Mouse (Mus musculus) G1E (cell line): Measurements from ENCODE around the gene Btg1. TPM values are rescaled to one million over a fixed set of nuclear protein-coding genes. Genes with fewer than 3 reads are reported as not detected.
A peak's percentile ranks its signal among the peaks of the same experiment; 100 is the strongest.

Source experiments
- ATAC-seq: 2 replicates; pipeline ENCODE4 v1.8.0; 2016; ENCODE audit warnings: mild to moderate bottlenecking; ENCODE audit not compliant: insufficient number of reproducible peaks, poor library complexity, low FRiP score, severe bottlenecking; ENCODE audit errors: extremely low read depth
- DNase-seq: peaks from one replicate; pipeline ENCODE4 v3.0.0; 2012; ENCODE audit warnings: low spot score
- H3K27me3 ChIP-seq: 2 replicates; pipeline ENCODE4 v1.6.1; 2012; ENCODE audit warnings: mild to moderate bottlenecking, low read length, inconsistent platforms; ENCODE audit not compliant: insufficient read depth
- H3K36me3 ChIP-seq: replicated peaks from 2 replicates; pipeline ENCODE3; 2012; ENCODE audit warnings: mild to moderate bottlenecking, inconsistent platforms
- H3K4me1 ChIP-seq: 2 replicates; pipeline ENCODE4 v1.6.1; 2012; ENCODE audit warnings: low read depth, low read length, inconsistent platforms, mixed read lengths; ENCODE audit not compliant: insufficient read depth
- H3K4me3 ChIP-seq: 2 replicates; pipeline ENCODE4 v1.5.1; 2012; ENCODE audit warnings: low read depth, mild to moderate bottlenecking, inconsistent platforms, low read length, moderate library complexity, mixed read lengths
- H3K9me3 ChIP-seq: replicated peaks from 2 replicates; pipeline ENCODE4 v1.6.1; 2012; ENCODE audit warnings: inconsistent platforms
- CTCF ChIP-seq: IDR thresholded peaks from 2 replicates; pipeline ENCODE4 v1.5.1; 2012; ENCODE audit warnings: low read depth, low read length, inconsistent platforms, mixed read lengths
- GATA1 ChIP-seq: IDR thresholded peaks from 2 replicates; pipeline ENCODE4 v1.6.1; 2012; ENCODE audit warnings: borderline replicate concordance, low read length, inconsistent platforms, mixed read lengths
- GATA2 ChIP-seq: IDR thresholded peaks from 2 replicates; pipeline ENCODE4 v1.6.1; 2012; ENCODE audit warnings: low read depth, low read length, inconsistent platforms, borderline replicate concordance
- POLR2AphosphoS5 ChIP-seq: IDR thresholded peaks from 2 replicates; pipeline ENCODE4 v1.6.1; 2012; ENCODE audit warnings: low read depth, low read length, inconsistent platforms; ENCODE audit not compliant: insufficient replicate concordance
- TAL1 ChIP-seq: conservative IDR thresholded peaks from 2 replicates; pipeline ENCODE4 v1.6.1; 2012; ENCODE audit warnings: low read depth, low read length, inconsistent platforms, mixed read lengths
- polyA plus RNA-seq: library from polyadenylated mRNA; stranded (reverse); fragments of >175 nt; gene quantifications from 2 replicates; pipeline ENCODE4 v1.2.3, GENCODE M21; 2012
- total RNA-seq, 2 experiments: library from RNA; stranded (forward) in 1 of 2; stranded (reverse) in 1 of 2; fragments of 200-1000 nt in 1 of 2; fragments of >200 nt in 1 of 2; fragmentation: Nextera tagmentation in 1 of 2; gene quantifications; 2 replicates each; pipeline ENCODE4 v1.2.3; 2014 to 2017

Gene Btg1
- total RNA-seq (2014; fragmentation: Nextera tagmentation) (19.4 and 21.1 TPM in 2 replicates), total RNA-seq (2017) (7.4 and 11.0 TPM in 2 replicates), polyA plus RNA-seq (8.0 and 9.9 TPM in 2 replicates)

GRCm38 (mm10) chr10:96616709-96617116 is at the start of gene Btg1:
Btg1 (plus strand) TSS chr10:96617006.
- peak within 1 kb of the TSS; percentile 80 for H3K4me3 ChIP-seq
- H3K9me3 ChIP-seq, result no peaks in the 10 kb centered on the region
- no peak for TF ChIP-seq GATA1
- TF ChIP-seq POLR2AphosphoS5, result peak; percentile 89; the same call in 1 of the 2 replicates
- peaks cover 23% of the 10 kb centered on the region for H3K4me1 ChIP-seq
- peak; percentile 94 for DNase-seq
- H3K27me3 ChIP-seq, result no peaks in the 10 kb centered on the region
- H3K36me3 ChIP-seq, result peaks cover 15% of the 10 kb centered on the region
- ATAC-seq, result peak; percentile 91

- Histone ChIP-seq H3K36me3 (no peaks in the 10 kb centered on the region), H3K4me1 (no peaks in the 10 kb centered on the region), H3K9me3 (peaks cover 7% of the 10 kb centered on the region), H3K27me3 (no peaks in the 10 kb centered on the region), H3K4me3 (no peak overlapping the region)
- ATAC-seq (no peak), DNase-seq (no peak)
- TF ChIP-seq TAL1, result no peak
- no peak for TF ChIP-seq GATA2
- no peak for TF ChIP-seq CTCF
- no peak for TF ChIP-seq GATA1
- no peak for TF ChIP-seq POLR2AphosphoS5
Measured at GRCm38 (mm10) chr10:96569469-96569868, 47.3 kb upstream of the Btg1 start.

GRCm38 (mm10) chr10:96571176-96571575 is 45.6 kb upstream of the Btg1 start:
- no peak overlapping the region for H3K4me3 ChIP-seq
- DNase-seq (no peak), ATAC-seq (no peak)
- H3K36me3 ChIP-seq, result no peaks in the 10 kb centered on the region
- no peaks in the 10 kb centered on the region for H3K27me3 ChIP-seq
- TF ChIP-seq CTCF (no peak), POLR2AphosphoS5 (no peak), GATA2 (no peak), GATA1 (no peak), TAL1 (no peak)
- no peaks in the 10 kb centered on the region for H3K4me1 ChIP-seq
- H3K9me3 ChIP-seq, result peaks cover 12% of the 10 kb centered on the region

GRCm38 (mm10) chr10:96574786-96575185 is 42.0 kb upstream of the Btg1 start:
- Histone ChIP-seq H3K4me3 (no peak overlapping the region), H3K27me3 (no peaks in the 10 kb centered on the region), H3K9me3 (peaks cover 9% of the 10 kb centered on the region), H3K36me3 (no peaks in the 10 kb centered on the region), H3K4me1 (no peaks in the 10 kb centered on the region)
- DNase-seq, result no peak
- no peak for TF ChIP-seq TAL1
- TF ChIP-seq CTCF, result no peak
- no peak for TF ChIP-seq POLR2AphosphoS5
- TF ChIP-seq GATA1, result no peak
- no peak for TF ChIP-seq GATA2
- ATAC-seq, result no peak

GRCm38 (mm10) chr10:96575338-96575737 is 41.5 kb upstream of the Btg1 start:
- ATAC-seq, result no peak
- H3K27me3 ChIP-seq, result no peaks in the 10 kb centered on the region
- H3K36me3 ChIP-seq, result no peaks in the 10 kb centered on the region
- no peak overlapping the region for H3K4me3 ChIP-seq
- TF ChIP-seq TAL1 (no peak), GATA2 (no peak), GATA1 (no peak), POLR2AphosphoS5 (no peak), CTCF (no peak)
- no peak for DNase-seq
- no peaks in the 10 kb centered on the region for H3K4me1 ChIP-seq
- peaks cover 9% of the 10 kb centered on the region for H3K9me3 ChIP-seq

- no peaks in the 10 kb centered on the region for H3K27me3 ChIP-seq
- no peaks in the 10 kb centered on the region for H3K36me3 ChIP-seq
- TF ChIP-seq POLR2AphosphoS5 (no peak), TAL1 (no peak), GATA1 (no peak), CTCF (no peak), GATA2 (no peak)
- 0 out of 2 replicates have a peak, but pooled peaks cover 5% of the 10 kb centered on the region for H3K9me3 ChIP-seq
- H3K4me1 ChIP-seq, result no peaks in the 10 kb centered on the region
- no peak for ATAC-seq
- DNase-seq, result no peak
- H3K4me3 ChIP-seq, result no peak overlapping the region
Measured at GRCm38 (mm10) chr10:96578924-96579323, 37.9 kb upstream of the Btg1 start.
